Mouse (Mus musculus): Measurements from ENCODE around the gene Hdx. TPM values are rescaled to one million over a fixed set of nuclear protein-coding genes. Genes with fewer than 3 reads are reported as not detected.

The Hdx gene
- 1.7 and 1.9 TPM in 2 replicates for polyA plus RNA-seq (2016; fragmentation: Nextera tagmentation; extraction: Ambion mirVana)

GRCm38 (mm10) chrX:111696356-111697282, at the start of gene Hdx:
Gene Hdx, minus strand, starts transcription at chrX:111697079.
- DNase-seq (ENCODE audit: low spot score), result peak; percentile 66
- Histone ChIP-seq H3K27ac (peak within 1 kb of the TSS; percentile 83), H3K36me3 (no peaks in the 10 kb centered on the region), H3K4me3 (peak within 1 kb of the TSS; percentile 59), H3K9me3 (replicated peaks) (no peaks in the 10 kb centered on the region), H3K27me3 (ENCODE audit: low read depth, poor library complexity, severe bottlenecking) (no peaks in the 10 kb centered on the region), H3K4me1 (no peaks in the 10 kb centered on the region)
- WGBS, result 14% methylated on average over 26 of the region's 26 CpGs

GRCm38 (mm10) chrX:111685665-111686064, 11.2 kb downstream of the Hdx start:
- DNase-seq (ENCODE audit: low spot score), result no peak
- whole genome bisulfite sequencing, result 61% methylated on average over 3 of the region's 3 CpGs

GRCm38 (mm10) chrX:111671685-111672084, 25.2 kb downstream of the Hdx start:
- no peaks in the 10 kb centered on the region for H3K36me3 ChIP-seq
- H3K4me3 ChIP-seq, result no peak overlapping the region
- WGBS, result 54% methylated on average over 3 of the region's 3 CpGs
- no peaks in the 10 kb centered on the region for H3K4me1 ChIP-seq
- DNase-seq (ENCODE audit: low spot score), result no peak
- no peak overlapping the region for H3K27ac ChIP-seq
- H3K9me3 ChIP-seq (replicated peaks), result no peaks in the 10 kb centered on the region
- no peaks in the 10 kb centered on the region for H3K27me3 ChIP-seq (ENCODE audit: low read depth, poor library complexity, severe bottlenecking)

More at GRCm38 (mm10) chrX:111685665-111686064, 11.2 kb downstream of the Hdx start:
- no peaks in the 10 kb centered on the region for H3K9me3 ChIP-seq (replicated peaks)
- no peaks in the 10 kb centered on the region for H3K36me3 ChIP-seq
- no peak overlapping the region for H3K27ac ChIP-seq
- H3K27me3 ChIP-seq (ENCODE audit: low read depth, poor library complexity, severe bottlenecking), result no peaks in the 10 kb centered on the region
- no peaks in the 10 kb centered on the region for H3K4me1 ChIP-seq
- no peak overlapping the region for H3K4me3 ChIP-seq

- Histone ChIP-seq H3K4me1 (no peaks in the 10 kb centered on the region), H3K27ac (no peak overlapping the region), H3K4me3 (no peak overlapping the region), H3K9me3 (replicated peaks) (no peaks in the 10 kb centered on the region), H3K27me3 (ENCODE audit: low read depth, poor library complexity, severe bottlenecking) (no peaks in the 10 kb centered on the region), H3K36me3 (no peaks in the 10 kb centered on the region)
- DNase-seq (ENCODE audit: low spot score), result no peak
- 97% methylated on average over 5 of the region's 5 CpGs for WGBS
These were observed 36.5 kb downstream of the Hdx start for GRCm38 (mm10) chrX:111660381-111660780.

GRCm38 (mm10) chrX:111658671-111659070, 38.2 kb downstream of the Hdx start:
- 90% methylated on average over 4 of the region's 4 CpGs for WGBS

DNA sequence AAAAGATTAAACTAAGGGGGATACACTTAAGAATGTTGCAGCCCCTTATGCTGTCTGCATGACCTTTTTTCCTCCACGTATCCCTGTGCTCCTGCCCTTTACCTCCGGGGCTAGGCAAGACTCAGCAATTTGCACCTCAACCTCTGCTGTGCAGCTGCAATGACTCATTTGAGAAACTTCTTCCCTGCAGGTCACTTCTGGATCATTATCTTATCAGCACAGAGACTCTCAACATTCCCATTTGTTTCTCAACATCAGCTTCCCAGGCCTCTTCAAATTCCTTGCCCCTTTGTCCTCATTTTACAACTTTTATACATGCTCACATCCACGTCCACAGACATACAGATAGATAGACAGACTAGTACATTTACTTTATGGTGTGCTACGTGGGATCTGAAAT, 51.9 kb downstream of the Hdx start:
- WGBS, result 84% methylated on average over 4 of the region's 4 CpGs
- Histone ChIP-seq H3K27ac (no peak overlapping the region), H3K4me3 (no peak overlapping the region), H3K9me3 (replicated peaks) (no peaks in the 10 kb centered on the region), H3K27me3 (ENCODE audit: low read depth, poor library complexity, severe bottlenecking) (no peaks in the 10 kb centered on the region), H3K4me1 (no peaks in the 10 kb centered on the region), H3K36me3 (no peaks in the 10 kb centered on the region)
- DNase-seq (ENCODE audit: low spot score), result no peak

More at GRCm38 (mm10) chrX:111658671-111659070, 38.2 kb downstream of the Hdx start:
- no peaks in the 10 kb centered on the region for H3K4me1 ChIP-seq
- DNase-seq (ENCODE audit: low spot score), result no peak
- H3K27me3 ChIP-seq (ENCODE audit: low read depth, poor library complexity, severe bottlenecking), result no peaks in the 10 kb centered on the region
- no peak overlapping the region for H3K4me3 ChIP-seq
- no peaks in the 10 kb centered on the region for H3K36me3 ChIP-seq
- no peaks in the 10 kb centered on the region for H3K9me3 ChIP-seq (replicated peaks)
- H3K27ac ChIP-seq, result no peak overlapping the region

GRCm38 (mm10) chrX:111640616-111641015, 56.3 kb downstream of the Hdx start:
- Histone ChIP-seq H3K36me3 (no peaks in the 10 kb centered on the region), H3K9me3 (replicated peaks) (no peaks in the 10 kb centered on the region), H3K4me3 (no peak overlapping the region), H3K4me1 (no peaks in the 10 kb centered on the region), H3K27me3 (ENCODE audit: low read depth, poor library complexity, severe bottlenecking) (no peaks in the 10 kb centered on the region), H3K27ac (no peak overlapping the region)
- 85% methylated on average over 5 of the region's 5 CpGs for WGBS
- DNase-seq (ENCODE audit: low spot score), result no peak

DNA sequence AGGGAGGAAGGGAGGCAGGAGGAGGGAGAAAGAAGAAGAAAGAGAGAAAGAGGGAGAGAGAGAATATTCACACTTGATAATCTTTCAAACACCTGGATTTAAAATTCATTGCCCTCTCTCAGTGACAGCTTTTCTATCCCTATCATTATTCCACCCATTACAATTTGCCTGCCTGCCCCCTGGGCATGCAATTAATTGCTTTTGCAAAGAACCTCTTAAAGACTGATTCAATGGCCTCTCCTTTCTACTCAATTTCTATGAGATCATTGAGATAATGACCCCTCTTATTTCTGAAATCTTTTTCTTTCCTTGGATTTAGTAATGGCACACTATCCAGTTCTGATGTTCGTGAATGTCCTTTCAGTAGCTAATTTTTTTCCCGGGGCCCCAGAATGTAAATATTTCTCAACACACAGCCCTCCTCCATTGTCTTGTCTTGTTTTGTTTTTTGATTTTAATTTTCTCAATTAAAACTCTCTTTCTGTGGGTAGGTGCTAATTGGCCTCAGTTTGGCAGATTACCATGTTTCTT, 99.2 kb downstream of the Hdx start:
- no peak overlapping the region for H3K27ac ChIP-seq
- H3K9me3 ChIP-seq (replicated peaks), result no peaks in the 10 kb centered on the region
- WGBS, result 93% methylated on average over 2 of the region's 2 CpGs
- no peaks in the 10 kb centered on the region for H3K4me1 ChIP-seq
- no peak overlapping the region for H3K4me3 ChIP-seq
- no peak for DNase-seq (ENCODE audit: low spot score)
- no peaks in the 10 kb centered on the region for H3K36me3 ChIP-seq
- no peaks in the 10 kb centered on the region for H3K27me3 ChIP-seq (ENCODE audit: low read depth, poor library complexity, severe bottlenecking)

- no peaks in the 10 kb centered on the region for H3K4me1 ChIP-seq
- H3K27me3 ChIP-seq (ENCODE audit: low read depth, poor library complexity, severe bottlenecking), result no peaks in the 10 kb centered on the region
- no peak overlapping the region for H3K4me3 ChIP-seq
- no peak overlapping the region for H3K27ac ChIP-seq
- H3K36me3 ChIP-seq, result no peaks in the 10 kb centered on the region
- DNase-seq (ENCODE audit: low spot score), result no peak
- WGBS, result 77% methylated on average over 4 of the region's 4 CpGs
- no peaks in the 10 kb centered on the region for H3K9me3 ChIP-seq (replicated peaks)
These were observed 109.3 kb downstream of the Hdx start for GRCm38 (mm10) chrX:111587616-111588015.

DNA sequence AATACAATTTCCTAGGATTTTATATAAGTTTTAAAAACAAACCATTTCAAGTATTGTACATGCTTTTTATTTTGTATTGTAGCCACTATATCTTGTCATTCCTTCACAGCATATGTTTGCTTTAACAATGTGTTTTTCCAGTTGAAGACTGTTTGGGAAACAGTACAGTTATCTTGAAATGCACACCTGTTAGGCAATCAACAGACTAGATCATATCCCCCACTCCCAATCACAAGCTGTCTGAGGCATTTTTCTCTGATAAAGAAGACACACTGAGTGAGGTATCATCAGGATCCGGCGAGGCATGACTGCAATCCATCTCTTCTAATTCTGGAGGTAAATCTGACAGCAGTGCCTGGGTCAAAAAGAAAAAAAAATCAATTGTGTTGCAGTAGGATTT, 119.8 kb downstream of the Hdx start:
- Histone ChIP-seq H3K27ac (no peak overlapping the region), H3K4me3 (no peak overlapping the region), H3K4me1 (no peaks in the 10 kb centered on the region), H3K27me3 (ENCODE audit: low read depth, poor library complexity, severe bottlenecking) (no peaks in the 10 kb centered on the region), H3K9me3 (replicated peaks) (no peaks in the 10 kb centered on the region), H3K36me3 (no peaks in the 10 kb centered on the region)
- DNase-seq (ENCODE audit: low spot score), result no peak
- WGBS, result 93% methylated on average over 2 of the region's 2 CpGs

DNA sequence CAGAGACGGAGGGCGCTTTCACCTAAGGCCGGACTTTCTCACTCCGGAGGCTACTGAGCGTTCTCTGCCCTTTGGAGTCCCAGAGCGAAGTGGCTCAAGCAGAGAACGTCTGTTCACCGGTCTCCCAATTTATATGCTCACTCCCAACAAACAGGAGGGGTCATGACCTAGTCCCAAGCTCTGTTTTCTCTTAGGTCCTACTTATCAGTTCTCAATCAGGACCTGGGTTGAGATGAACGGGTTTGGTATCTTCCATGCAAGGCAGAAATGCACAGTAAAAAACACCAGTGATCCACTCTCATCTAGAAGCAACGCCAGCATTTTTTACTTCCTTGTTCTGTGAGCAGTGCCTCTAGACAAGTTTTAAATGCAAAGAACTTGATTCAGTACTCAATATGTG, 159.0 kb downstream of the Hdx start, which contains the start of gene Rps6ka6:
Gene Rps6ka6, minus strand, starts transcription at position 101 of the 400 bp plus-strand sequence.
- no peak within 1 kb of the TSS for H3K27ac ChIP-seq
- no peaks in the 10 kb centered on the region for H3K36me3 ChIP-seq
- WGBS, result 56% methylated on average over 10 of the region's 10 CpGs
- no peaks in the 10 kb centered on the region for H3K27me3 ChIP-seq (ENCODE audit: low read depth, poor library complexity, severe bottlenecking)
- H3K4me1 ChIP-seq, result no peaks in the 10 kb centered on the region
- no peak within 1 kb of the TSS for H3K4me3 ChIP-seq
- no peak for DNase-seq (ENCODE audit: low spot score)
- H3K9me3 ChIP-seq (replicated peaks), result no peaks in the 10 kb centered on the region
